Mouse (Mus musculus) lung, postnatal 0 days (tissue): ENCODE results near the gene Mctp2.

Experiments
- CTCF ChIP-seq: IDR thresholded peaks from 2 replicates; pipeline ENCODE4 v1.5.1; 2016; ENCODE audit warnings: antibody characterized with exemption, mild to moderate bottlenecking
- EP300 ChIP-seq: IDR thresholded peaks from 2 replicates; pipeline ENCODE4 v1.6.1; 2016; ENCODE audit warnings: antibody characterized with exemption, mild to moderate bottlenecking, control low read depth

- no peak for TF ChIP-seq EP300
- no peak for TF ChIP-seq CTCF
Observed at GRCm38 (mm10) chr7:72078896-72079295, 227.5 kb downstream of the Mctp2 start.
